Mouse (Mus musculus) WW6 (cell line): ENCODE results near the gene Mtus2.
"Not testable (repeated sequence)": the region's sequence is repeated elsewhere in the genome, so short reads cannot be mapped to it uniquely, and the experiment has no call there.

Experiments used
- DNase-seq: peaks from one replicate; pipeline ENCODE4 v3.0.0-alpha.2; 2013; ENCODE audit warnings: low read depth, low spot score

The Mtus2 gene

GRCm38 (mm10) chr5:148280321-148280720 lies 323.2 kb downstream of the Mtus2 start:
- DNase-seq, result no peak

DNA sequence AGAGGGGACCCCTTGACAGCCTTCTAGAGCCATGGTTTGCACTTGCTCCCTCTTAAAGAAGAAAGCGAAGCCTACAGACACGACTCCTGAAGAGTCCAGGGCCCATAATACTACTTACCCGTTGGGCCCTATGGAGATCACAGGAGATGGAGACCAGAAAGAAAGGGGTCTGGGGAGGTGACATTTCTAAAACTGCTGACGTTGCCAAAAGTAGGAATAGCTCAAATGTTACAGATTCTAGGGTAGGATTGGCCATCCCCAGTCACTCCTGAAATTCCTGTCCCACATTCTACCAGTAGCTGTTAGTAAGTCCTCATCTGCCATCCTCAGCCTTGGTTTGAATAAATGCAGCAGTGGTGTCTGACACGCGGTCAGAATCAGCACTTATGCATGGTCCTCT lies 325.0 kb downstream of the Mtus2 start:
- DNase-seq, result no peak

GRCm38 (mm10) chr5:148282631-148283030 lies 325.5 kb downstream of the Mtus2 start:
- no peak for DNase-seq

DNA sequence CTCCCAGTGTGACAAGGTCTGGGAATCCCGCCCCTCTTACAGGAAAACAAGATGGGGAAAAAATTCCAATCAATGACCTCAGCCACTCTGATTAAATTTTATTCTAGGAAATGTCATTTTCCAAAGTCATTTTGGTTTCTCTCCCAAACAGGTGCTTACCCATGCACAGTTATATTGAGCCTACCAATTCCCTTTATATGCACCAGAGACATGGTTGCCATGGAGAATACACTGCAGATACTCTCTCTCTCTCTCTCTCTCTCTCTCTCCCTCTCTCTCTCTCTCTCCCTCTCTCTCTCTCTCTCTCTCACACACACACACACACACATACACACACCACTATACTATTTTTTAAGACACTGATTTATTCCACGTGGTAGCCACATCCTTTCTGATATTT lies 326.1 kb downstream of the Mtus2 start:
- DNase-seq, result no peak

DNA sequence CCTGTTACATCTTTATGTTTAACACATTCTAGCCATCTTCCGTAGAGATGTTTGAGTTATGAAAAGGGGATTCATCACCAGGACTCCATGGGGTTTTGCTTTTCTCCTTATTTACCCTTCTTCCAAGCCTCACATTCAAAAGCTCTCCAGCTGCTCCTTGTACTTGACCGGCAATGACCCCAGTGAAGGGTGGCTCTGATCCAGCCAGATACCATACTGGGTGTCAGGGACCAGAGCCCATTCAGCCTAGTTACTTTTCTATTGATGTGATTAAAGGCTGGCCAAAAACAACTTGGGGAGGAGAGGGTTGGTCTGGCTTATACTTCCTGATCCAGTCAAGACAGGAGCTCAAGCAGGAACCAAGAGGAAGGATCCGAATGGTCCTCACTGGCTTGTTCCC lies 326.5 kb downstream of the Mtus2 start:
- no peak for DNase-seq

DNA sequence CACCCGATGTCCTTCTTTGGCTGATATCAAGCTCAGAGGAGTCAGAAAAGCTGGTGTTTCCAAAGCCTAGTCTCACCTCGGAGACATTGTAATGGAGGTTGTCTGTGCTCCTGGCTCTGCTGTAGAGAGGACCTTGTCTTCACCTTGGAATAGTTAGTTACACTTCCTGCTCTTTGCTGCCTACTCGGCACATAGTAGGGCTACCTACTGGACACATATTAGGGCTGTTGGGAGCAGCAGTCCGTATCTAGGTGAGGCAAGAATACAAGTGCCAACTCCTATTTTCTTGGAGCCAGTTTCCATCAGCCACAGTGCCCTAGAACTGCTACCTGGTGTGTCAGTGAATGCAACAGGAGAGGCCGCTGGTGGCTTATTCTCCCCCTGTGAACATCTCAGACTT lies 330.4 kb downstream of the Mtus2 start:
- no peak for DNase-seq

GRCm38 (mm10) chr5:148288804-148289203 lies 331.7 kb downstream of the Mtus2 start:
- DNase-seq, result no peak

DNA sequence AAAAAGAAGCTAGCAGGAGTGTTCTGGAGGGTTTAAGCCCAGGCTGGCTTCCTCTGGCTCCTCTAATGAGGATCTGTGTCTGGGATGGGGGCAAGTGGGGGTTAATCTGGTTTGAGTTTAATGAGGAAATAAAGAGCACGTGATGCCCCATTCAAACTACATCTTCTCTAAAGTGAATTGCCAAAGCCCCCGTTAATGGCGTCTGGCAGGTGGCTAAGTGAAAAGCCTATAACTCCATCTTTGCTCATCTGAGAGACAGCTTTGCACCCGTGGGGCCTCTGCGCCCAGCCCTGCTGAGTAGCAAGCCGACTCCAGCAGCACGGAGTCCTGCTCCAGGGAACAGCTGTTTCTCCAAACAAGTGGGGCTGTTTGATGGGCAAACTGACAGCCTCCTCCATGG lies 332.8 kb downstream of the Mtus2 start:
- DNase-seq, result no peak

DNA sequence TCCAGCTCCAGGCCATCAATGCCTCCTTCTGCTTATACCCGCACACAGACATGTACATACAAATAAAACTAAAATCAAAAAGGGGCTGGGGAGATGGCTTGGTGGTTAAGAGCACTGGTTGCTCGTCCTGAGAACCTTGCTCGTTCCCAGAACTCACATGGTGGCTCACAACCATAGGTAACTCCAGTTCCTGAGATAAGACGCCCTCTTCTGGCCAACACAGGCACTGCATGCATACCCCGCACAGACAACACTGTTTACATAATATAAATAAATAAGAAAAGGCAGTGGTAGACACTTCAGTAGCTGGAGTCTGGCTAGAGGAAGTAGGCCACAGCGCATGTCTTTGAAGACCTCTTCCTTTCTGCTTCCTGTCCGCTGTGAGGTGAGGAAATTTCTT lies 335.7 kb downstream of the Mtus2 start:
- DNase-seq, result no peak

DNA sequence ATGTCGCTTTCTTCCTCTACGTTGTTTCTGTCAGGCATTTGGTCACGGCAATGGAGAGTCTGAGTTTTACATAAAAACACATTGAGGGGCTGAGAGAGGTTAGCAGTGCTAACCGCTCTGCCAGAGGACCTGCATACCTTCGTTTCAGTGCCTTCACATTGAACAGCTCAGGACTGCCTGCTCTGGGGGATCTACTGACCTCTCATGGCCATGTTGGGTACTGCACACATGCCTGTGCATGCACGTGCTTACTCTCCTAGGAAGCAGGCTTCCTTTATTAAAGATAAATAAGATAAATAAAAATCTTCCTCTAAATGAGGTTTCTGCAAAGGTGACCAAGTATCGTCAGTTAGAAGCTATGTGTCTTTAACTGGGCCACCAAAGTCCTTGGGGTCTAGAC lies 336.2 kb downstream of the Mtus2 start:
- no peak for DNase-seq

DNA sequence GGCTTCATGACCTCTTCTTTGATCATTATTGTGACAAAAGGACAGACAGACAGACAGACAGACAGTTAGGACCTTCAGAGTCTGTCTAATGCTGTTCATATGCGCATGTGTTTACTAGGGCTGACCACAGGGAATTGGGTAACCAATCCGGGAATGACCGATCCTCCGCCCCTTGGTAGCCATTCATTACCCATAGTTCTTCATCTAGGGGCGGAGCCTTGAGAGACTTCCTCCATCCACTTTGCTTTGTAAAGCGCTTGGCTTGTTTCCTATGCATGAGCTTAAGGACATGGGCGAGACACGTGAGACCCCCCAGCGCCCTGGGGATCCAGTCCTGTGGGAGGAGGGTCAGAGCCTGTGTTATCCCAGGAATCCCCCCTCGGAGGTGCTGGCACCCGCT lies 345.8 kb downstream of the Mtus2 start:
- DNase-seq, result no peak

GRCm38 (mm10) chr5:148304112-148304511 lies 347.0 kb downstream of the Mtus2 start:
- no peak for DNase-seq

- no peak for DNase-seq
Measured at GRCm38 (mm10) chr5:148310790-148311189, 353.7 kb downstream of the Mtus2 start.

- DNase-seq, result no peak
Measured at GRCm38 (mm10) chr5:148312443-148312842, 355.3 kb downstream of the Mtus2 start.

DNA sequence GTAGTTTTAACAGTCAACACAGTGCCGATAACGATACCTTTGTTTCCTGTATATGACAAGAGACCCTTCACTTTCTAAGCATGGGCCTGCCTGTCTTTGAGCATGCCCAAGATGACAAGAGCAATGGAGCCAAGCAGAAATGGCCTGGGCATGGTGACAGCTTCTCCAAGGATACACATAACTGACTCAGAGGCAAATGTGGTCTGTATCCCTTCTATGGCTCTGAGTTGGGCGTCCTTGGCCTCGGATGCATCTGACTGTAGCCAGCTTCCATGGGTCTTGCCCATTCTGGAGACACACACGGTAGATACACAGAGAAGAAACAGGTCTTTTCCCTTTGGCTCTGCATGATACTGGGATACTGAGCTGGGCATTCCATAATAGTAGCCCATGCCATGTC lies 357.8 kb downstream of the Mtus2 start:
- no peak for DNase-seq

DNA sequence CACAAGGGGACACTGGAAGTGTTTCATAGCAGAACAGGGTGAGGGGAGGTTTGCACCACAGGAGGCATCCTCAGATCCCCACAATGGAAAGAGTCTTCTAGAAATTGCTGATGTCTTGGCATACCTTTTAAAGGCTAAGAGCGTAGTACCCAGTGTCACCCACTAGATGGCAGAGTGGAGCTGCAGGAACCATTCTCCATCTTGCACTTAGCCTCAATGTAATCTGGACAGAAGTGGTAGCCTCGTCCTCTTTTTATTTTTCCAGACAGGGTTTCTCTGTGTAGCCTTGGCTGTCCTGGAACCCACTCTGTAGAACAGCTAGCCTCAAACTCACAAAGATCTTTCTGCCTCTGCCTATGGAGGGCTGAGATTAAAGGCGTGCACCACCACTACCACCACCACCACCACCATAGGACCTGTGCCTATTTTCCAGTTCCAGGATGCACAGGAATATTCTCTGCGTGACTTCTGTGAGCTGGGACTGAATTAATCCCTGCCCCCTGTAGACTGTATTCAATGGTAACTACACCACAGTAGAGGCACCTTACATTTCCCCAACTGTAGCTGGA lies 368.3 kb downstream of the Mtus2 start:
- peak; percentile 39 for DNase-seq

- DNase-seq, result not testable (repeated sequence)
Measured at GRCm38 (mm10) chr5:148326295-148326694, 369.2 kb downstream of the Mtus2 start.

DNA sequence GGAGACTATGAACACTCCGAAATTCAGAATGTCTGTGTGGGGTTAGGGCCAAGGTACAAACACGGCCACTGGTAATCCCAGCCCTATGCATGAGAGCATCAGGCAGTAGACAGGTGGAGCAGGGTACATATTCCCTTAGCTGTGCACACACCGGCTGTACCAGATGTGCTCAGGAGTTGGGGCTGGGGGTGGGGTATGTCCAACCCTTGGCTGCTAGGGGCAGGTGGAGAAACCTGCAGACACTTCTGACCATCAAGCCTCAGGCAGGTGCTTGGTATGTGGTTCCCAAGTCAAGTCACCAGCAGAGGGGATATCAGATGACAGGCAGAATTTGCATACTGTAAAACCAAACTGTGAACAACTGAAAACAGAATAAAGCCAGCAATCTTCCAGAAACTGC lies 371.9 kb downstream of the Mtus2 start:
- no peak for DNase-seq

DNA sequence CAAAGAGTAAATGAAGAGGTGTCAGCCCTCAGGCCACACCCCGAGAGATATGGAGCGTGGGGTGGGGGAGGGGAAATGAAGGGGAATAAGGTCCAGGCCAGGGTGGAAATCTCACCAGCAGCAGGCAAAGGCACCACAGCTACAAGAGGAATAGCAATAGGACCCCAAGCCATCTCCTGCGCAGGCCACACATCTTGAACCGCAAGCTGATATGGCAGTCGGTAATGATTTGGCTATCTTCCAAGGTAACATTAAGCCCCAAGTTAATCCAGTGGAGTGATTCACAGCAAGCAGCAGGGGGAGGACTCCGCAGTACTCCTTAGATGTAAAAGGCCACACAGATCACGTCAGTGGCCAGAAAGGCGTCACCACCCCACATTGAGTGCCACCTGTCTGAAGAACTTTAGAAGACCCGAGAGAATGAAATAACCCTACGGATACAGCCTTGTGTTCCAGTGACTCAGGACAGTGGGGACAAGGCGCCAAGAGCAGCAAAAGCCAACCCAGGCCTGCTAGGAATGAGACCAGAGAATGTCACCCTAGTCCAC lies 374.2 kb downstream of the Mtus2 start:
- DNase-seq, result no peak

DNA sequence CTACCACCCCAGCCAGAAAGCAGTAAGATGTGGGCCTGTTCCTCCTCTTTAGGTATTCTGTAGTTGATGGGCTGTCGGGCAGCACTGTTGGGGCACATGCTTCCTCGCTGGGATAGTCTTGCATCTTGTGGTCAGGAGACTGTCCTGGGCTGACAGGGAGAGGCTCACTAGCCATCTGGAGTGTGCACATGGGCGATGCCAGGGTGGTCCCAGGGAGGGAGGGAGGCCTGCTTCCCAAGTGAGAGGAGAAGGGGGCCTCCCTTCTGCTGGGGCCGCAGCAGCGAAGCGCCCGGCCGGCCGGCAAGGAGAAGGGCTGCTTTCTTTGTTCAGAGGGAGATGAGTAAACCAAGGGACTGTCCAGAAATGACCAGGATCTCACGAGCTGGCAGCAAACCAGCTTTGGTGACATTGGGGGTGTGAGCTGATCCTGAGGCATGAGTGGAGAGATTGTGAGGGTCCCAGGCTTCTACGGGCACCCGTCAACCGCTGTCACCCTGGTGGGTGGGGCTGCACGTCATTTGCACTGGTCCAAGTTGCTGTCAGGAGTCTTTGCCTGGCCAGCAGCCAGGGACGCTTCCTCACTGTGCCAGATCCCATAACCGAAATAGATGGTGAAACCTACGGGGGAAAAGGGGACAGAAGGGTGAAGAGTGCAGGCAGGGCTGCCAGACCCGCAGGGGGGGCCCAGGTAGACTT lies 375.0 kb downstream of the Mtus2 start:
- no peak for DNase-seq

DNA sequence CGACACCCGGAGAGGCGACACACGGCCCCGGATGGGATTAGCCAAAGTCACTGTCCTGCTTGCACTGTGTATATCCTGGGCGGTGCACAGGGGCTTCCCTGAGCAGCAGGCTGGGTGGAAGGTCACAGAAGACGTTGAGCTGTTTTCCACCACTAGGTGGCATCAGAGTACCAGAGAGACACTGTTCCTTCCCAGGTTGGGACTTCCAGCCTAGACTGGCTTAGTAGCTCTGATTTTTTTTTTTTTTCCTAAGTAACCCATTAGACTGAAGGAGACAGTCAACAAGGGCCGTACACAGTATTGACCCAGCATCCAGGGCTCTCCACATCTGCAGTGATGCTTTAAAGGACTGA lies 375.5 kb downstream of the Mtus2 start:
- peak; percentile 58 for DNase-seq

DNA sequence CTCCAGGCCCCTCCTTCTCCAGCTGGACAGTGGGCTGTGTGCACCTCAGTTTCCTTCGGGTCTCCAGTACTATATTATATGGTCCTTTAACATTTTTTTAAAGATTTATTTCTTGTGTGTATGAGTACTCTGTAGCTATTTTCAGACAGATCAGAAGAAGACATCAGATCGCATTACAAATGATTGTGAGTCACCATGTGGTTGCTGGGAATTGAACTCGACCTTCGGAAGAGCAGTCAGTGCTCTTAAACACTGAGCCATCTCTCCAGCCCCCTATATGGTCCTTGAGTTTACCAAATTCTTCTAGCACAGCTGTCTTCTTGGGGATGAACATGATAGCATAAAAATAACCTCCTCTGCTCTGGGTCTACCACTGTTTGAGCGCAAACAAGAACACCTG lies 382.0 kb downstream of the Mtus2 start:
- no peak for DNase-seq

- no peak for DNase-seq
Measured at GRCm38 (mm10) chr5:148342061-148342741, 385.1 kb downstream of the Mtus2 start.
